ENCODE assay signal across 12 mouse cellular contexts in the genomic region with DNA sequence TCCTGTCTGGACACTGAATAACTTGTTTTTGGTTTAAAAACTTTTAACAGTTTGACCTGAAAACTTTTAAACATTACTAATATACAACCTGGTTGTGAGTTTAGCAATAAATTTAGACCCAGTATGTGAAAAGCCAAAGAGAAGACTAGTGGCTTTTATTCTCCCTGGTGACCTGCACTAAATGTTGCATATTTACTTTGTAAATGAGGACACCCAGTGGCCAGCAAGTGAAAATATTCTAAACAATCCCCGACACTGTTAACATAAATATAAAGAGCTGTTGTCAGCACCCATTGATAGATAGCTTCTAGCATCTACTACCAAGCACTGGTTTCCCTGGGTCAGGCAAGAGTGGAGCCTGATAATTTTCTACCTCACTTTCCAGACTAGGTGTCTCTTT.
DNase-seq lines count a peak whose midpoint lies in the region; TF ChIP-seq lines count a peak whose summit lies in the region.
"Had no signal": no experiment of that assay in that cellular context is flagged by ENCODE, and none has a peak within 500 bp of the region (broad histone marks: within the 10 kb centered on the region; RNA-seq: fewer than 3 reads in every experiment).

No protein-coding gene starts in this region.

- H3K27me3 ChIP-seq in heart, adult 2 months (ENCODE audit: control insufficient read depth, insufficient read depth, low read length) = no peaks in the 10 kb centered on the region

- peak overlapping the region; percentile 44 for H3K27ac ChIP-seq in heart, adult 2 months

- TF ChIP-seq CTCF in heart, adult 2 months (IDR thresholded peaks at IDR 0.05) = peak; percentile 72
- TF ChIP-seq CTCF in brain, embryonic 14.5 days (IDR thresholded peaks at IDR 0.05; ENCODE audit: borderline replicate concordance, extremely low read depth, insufficient read depth, insufficient read length) = peak; percentile 10; the same call in 1 of the 2 replicates

- DNase-seq in heart, adult 2 months = no peak
- no peak for DNase-seq in heart, adult 18-20 months
- DNase-seq in lung, postnatal 36 days = peak; percentile 21
- DNase-seq in lung, adult 18-20 months = no peak
- peak; percentile 54 for DNase-seq in brain, embryonic 14.5 days (ENCODE audit: low read depth)
- DNase-seq in naive thymus-derived CD4-positive, alpha-beta T cell, adult 2 months (ENCODE audit: low read depth) = peak; percentile 6
- DNase-seq in layer of hippocampus, postnatal 14 days (ENCODE audit: low spot score in 2 of 2) = no peak
- DNase-seq in right cerebral cortex, postnatal 4 days = no peak
- DNase-seq: kidney, postnatal 36 days; liver; thymus, postnatal 25 days had no signal

- 8% methylated on average over 1 of the region's 1 CpGs for WGBS in heart, adult 2 months

- H3K9ac ChIP-seq in heart, adult 2 months (ENCODE audit: low read depth, low read length) = no peak overlapping the region

- peaks cover 21% of the 10 kb centered on the region for H3K36me3 ChIP-seq in heart, adult 2 months (ENCODE audit: control insufficient read depth, insufficient read depth, low read length)

- 0 out of 2 replicates have a peak, but pooled peaks cover 2% of the 10 kb centered on the region for H3K79me2 ChIP-seq in heart, adult 2 months (replicated peaks; ENCODE audit: control insufficient read depth, insufficient read depth, low read length)

- intact Hi-C loops in heart, adult 2 months (cut with DNase I) = loop anchor here (5.0 kb wide), 2 partner anchors 200 to 756 kb away; no protein-coding TSS in a partner anchor

- TF ChIP-seq POLR2A in heart, adult 2 months (IDR thresholded peaks at IDR 0.05; ENCODE audit: insufficient read depth, low read depth, low read length) = no peak
- no peak for TF ChIP-seq POLR2A in brain, embryonic 14.5 days (IDR thresholded peaks at IDR 0.05; ENCODE audit: borderline replicate concordance, extremely low read depth, insufficient read depth, insufficient read length, poor library complexity, severe bottlenecking)

- no peak overlapping the region for H3K4me3 ChIP-seq in heart, adult 2 months
- H3K4me3 ChIP-seq: erythroblast, embryonic 14.5 days had no signal

- H3K4me1 ChIP-seq in heart, adult 2 months (ENCODE audit: control insufficient read depth, insufficient read depth, low read length) = peaks cover 9% of the 10 kb centered on the region

- TF ChIP-seq EP300 in heart, adult 2 months (IDR thresholded peaks at IDR 0.05; ENCODE audit: insufficient read depth, low read depth, low read length) = no peak

Comparison
In these comparisons a context has a peak if more than half of its experiments do, and no peak if none do; other contexts are left out.
1. DNase-seq: peak in lung, postnatal 36 days (single experiment), brain, embryonic 14.5 days (single experiment) and naive thymus-derived CD4-positive, alpha-beta T cell, adult 2 months (single experiment); none in heart, adult 2 months (0 of 2), heart, adult 18-20 months (0 of 2), lung, adult 18-20 months (0 of 2), layer of hippocampus, postnatal 14 days (0 of 2) and right cerebral cortex, postnatal 4 days (single experiment).